Mouse (Mus musculus) megakaryocyte, embryonic 14.5 days (primary cell): ENCODE data around the gene Nxpe3.

Source experiments
- FLI1 ChIP-seq: IDR thresholded peaks from 2 replicates; pipeline ENCODE4 v1.6.1; 2012; ENCODE audit warnings: low read length, inconsistent platforms, mixed read lengths
- GATA1 ChIP-seq: IDR thresholded peaks from 3 replicates; pipeline ENCODE4 v1.6.1; 2012; ENCODE audit warnings: mixed read lengths, low read length, inconsistent platforms, borderline replicate concordance

GRCm38 (mm10) chr16:55832040-55832439 lies 63.0 kb downstream of the Nxpe3 start:
- no peak for TF ChIP-seq FLI1
- TF ChIP-seq GATA1 = no peak
